Mouse (Mus musculus) G1E (cell line): ENCODE measurements at regions not wholly inside any gene's neighbourhood (a gene's known extent, or its start where the extent isn't known, plus 50 kb on each side); places are given as distances from the start of the nearest gene placed in this dataset.
A peak's percentile ranks its signal among the peaks of the same experiment; 100 is the strongest.

Experiments used
- ATAC-seq: 2 replicates; pipeline ENCODE4 v1.8.0; 2016; ENCODE audit warnings: mild to moderate bottlenecking; ENCODE audit not compliant: insufficient number of reproducible peaks, poor library complexity, low FRiP score, severe bottlenecking; ENCODE audit errors: extremely low read depth
- DNase-seq: peaks from one replicate; pipeline ENCODE4 v3.0.0; 2012; ENCODE audit warnings: low spot score
- H3K27me3 ChIP-seq: 2 replicates; pipeline ENCODE4 v1.6.1; 2012; ENCODE audit warnings: mild to moderate bottlenecking, low read length, inconsistent platforms; ENCODE audit not compliant: insufficient read depth
- H3K36me3 ChIP-seq: replicated peaks from 2 replicates; pipeline ENCODE3; 2012; ENCODE audit warnings: mild to moderate bottlenecking, inconsistent platforms
- H3K4me1 ChIP-seq: 2 replicates; pipeline ENCODE4 v1.6.1; 2012; ENCODE audit warnings: low read depth, low read length, inconsistent platforms, mixed read lengths; ENCODE audit not compliant: insufficient read depth
- H3K4me3 ChIP-seq: 2 replicates; pipeline ENCODE4 v1.5.1; 2012; ENCODE audit warnings: low read depth, mild to moderate bottlenecking, inconsistent platforms, low read length, moderate library complexity, mixed read lengths
- H3K9me3 ChIP-seq: replicated peaks from 2 replicates; pipeline ENCODE4 v1.6.1; 2012; ENCODE audit warnings: inconsistent platforms
- CTCF ChIP-seq: IDR thresholded peaks from 2 replicates; pipeline ENCODE4 v1.5.1; 2012; ENCODE audit warnings: low read depth, low read length, inconsistent platforms, mixed read lengths
- GATA1 ChIP-seq: IDR thresholded peaks from 2 replicates; pipeline ENCODE4 v1.6.1; 2012; ENCODE audit warnings: borderline replicate concordance, low read length, inconsistent platforms, mixed read lengths
- GATA2 ChIP-seq: IDR thresholded peaks from 2 replicates; pipeline ENCODE4 v1.6.1; 2012; ENCODE audit warnings: low read depth, low read length, inconsistent platforms, borderline replicate concordance
- POLR2AphosphoS5 ChIP-seq: IDR thresholded peaks from 2 replicates; pipeline ENCODE4 v1.6.1; 2012; ENCODE audit warnings: low read depth, low read length, inconsistent platforms; ENCODE audit not compliant: insufficient replicate concordance
- TAL1 ChIP-seq: conservative IDR thresholded peaks from 2 replicates; pipeline ENCODE4 v1.6.1; 2012; ENCODE audit warnings: low read depth, low read length, inconsistent platforms, mixed read lengths

DNA sequence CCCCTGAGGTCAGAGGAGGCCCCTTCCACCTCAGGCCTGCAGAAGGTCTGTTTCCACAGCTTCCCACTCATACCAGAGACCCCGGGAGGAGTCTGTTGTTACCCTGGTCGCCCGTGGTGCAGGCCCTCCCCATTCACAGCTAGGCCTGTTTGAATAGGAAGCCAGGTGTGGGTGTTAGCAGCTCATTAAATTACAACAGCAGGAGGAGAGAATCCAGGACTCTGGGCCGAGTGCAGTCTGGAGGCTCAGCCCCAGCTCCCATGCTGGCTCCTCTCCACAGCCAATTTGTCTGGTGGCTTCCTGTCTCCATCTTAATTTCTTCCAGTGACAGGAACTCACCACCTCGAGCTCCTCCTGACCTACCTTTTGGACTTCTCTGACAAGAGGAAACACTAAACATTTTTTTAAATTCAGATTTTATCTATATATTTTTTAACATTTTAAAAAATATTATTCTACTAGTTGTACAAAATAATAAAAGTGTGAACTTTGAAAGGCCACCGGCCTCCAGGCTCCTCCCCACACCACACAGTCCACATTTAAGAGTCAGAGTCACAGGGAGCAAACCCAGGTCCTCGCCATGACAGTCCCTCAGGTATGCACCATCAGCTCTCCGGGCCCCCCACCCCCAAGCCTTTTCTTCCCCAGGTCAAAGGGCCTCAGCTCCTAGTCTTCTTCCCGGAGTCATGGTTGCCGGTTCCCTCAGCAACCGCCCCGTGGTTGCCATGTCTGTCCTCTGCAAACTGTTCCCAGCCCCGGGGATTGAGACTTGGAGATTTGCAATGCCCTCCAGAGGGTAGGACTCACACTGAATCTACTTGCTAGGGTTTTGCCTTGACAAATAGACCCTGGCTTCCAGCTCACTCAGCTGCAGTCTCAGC is 192.8 kb downstream of the Opa1 start:
- peaks cover 2% of the 10 kb centered on the region; the same call in 1 of the 2 replicates for H3K4me1 ChIP-seq
- no peaks in the 10 kb centered on the region for H3K36me3 ChIP-seq
- peaks cover 45% of the 10 kb centered on the region for H3K27me3 ChIP-seq
- no peak for TF ChIP-seq GATA2
- TF ChIP-seq GATA1 = no peak
- no peak for TF ChIP-seq TAL1
- ATAC-seq (no peak), DNase-seq (no peak)
- no peak overlapping the region for H3K4me3 ChIP-seq
- no peaks in the 10 kb centered on the region for H3K9me3 ChIP-seq

- no peak for TF ChIP-seq CTCF
- no peak for TF ChIP-seq GATA1
- no peak for TF ChIP-seq GATA2
- TF ChIP-seq POLR2AphosphoS5 = no peak
- no peak for TF ChIP-seq TAL1
- Histone ChIP-seq H3K4me1 (peaks cover 2% of the 10 kb centered on the region; the same call in 1 of the 2 replicates), H3K9me3 (no peaks in the 10 kb centered on the region), H3K27me3 (peaks cover 47% of the 10 kb centered on the region), H3K4me3 (no peak overlapping the region), H3K36me3 (no peaks in the 10 kb centered on the region)
- ATAC-seq = no peak
- no peak for DNase-seq
These were observed 193.5 kb downstream of the Opa1 start for GRCm38 (mm10) chr16:29772609-29772988.

GRCm38 (mm10) chr16:29773056-29773455 is 193.9 kb downstream of the Opa1 start:
- DNase-seq (no peak), ATAC-seq (no peak)
- peaks cover 51% of the 10 kb centered on the region for H3K27me3 ChIP-seq
- no peaks in the 10 kb centered on the region for H3K9me3 ChIP-seq
- H3K4me3 ChIP-seq = no peak overlapping the region
- H3K4me1 ChIP-seq = peaks cover 2% of the 10 kb centered on the region; the same call in 1 of the 2 replicates
- H3K36me3 ChIP-seq = no peaks in the 10 kb centered on the region
- TF ChIP-seq TAL1 (no peak), GATA2 (no peak), CTCF (no peak), POLR2AphosphoS5 (no peak), GATA1 (no peak)

GRCm38 (mm10) chr16:29774949-29775348 is 195.8 kb downstream of the Opa1 start:
- no peak for TF ChIP-seq GATA1
- no peak for TF ChIP-seq CTCF
- no peak for TF ChIP-seq TAL1
- no peak for TF ChIP-seq POLR2AphosphoS5
- no peak for TF ChIP-seq GATA2
- no peak overlapping the region for H3K4me3 ChIP-seq
- H3K9me3 ChIP-seq = no peaks in the 10 kb centered on the region
- peaks cover 61% of the 10 kb centered on the region for H3K27me3 ChIP-seq
- H3K4me1 ChIP-seq = peaks cover 2% of the 10 kb centered on the region; the same call in 1 of the 2 replicates
- H3K36me3 ChIP-seq = no peaks in the 10 kb centered on the region
- DNase-seq = no peak
- no peak for ATAC-seq

GRCm38 (mm10) chr16:29775879-29776278 is 196.7 kb downstream of the Opa1 start:
- peaks cover 60% of the 10 kb centered on the region for H3K27me3 ChIP-seq
- no peak overlapping the region for H3K4me3 ChIP-seq
- TF ChIP-seq POLR2AphosphoS5 (no peak), TAL1 (no peak), GATA1 (no peak), CTCF (no peak), GATA2 (no peak)
- H3K4me1 ChIP-seq = peaks cover 2% of the 10 kb centered on the region; the same call in 1 of the 2 replicates
- H3K9me3 ChIP-seq = no peaks in the 10 kb centered on the region
- DNase-seq = no peak
- no peak for ATAC-seq
- H3K36me3 ChIP-seq = no peaks in the 10 kb centered on the region

GRCm38 (mm10) chr16:29782441-29782840 is 203.3 kb downstream of the Opa1 start:
- Histone ChIP-seq H3K4me3 (no peak overlapping the region; the same call in 1 of the 2 replicates), H3K9me3 (peaks cover 2% of the 10 kb centered on the region; the same call in 1 of the 2 replicates), H3K4me1 (peaks cover 27% of the 10 kb centered on the region), H3K36me3 (peaks cover 2% of the 10 kb centered on the region), H3K27me3 (peaks cover 22% of the 10 kb centered on the region)
- ATAC-seq (peak; percentile 45), DNase-seq (peak; percentile 14)
- TF ChIP-seq CTCF (no peak), POLR2AphosphoS5 (no peak), TAL1 (no peak), GATA2 (no peak), GATA1 (no peak)
